Mouse (Mus musculus): ENCODE data around the gene B4galt1. TPM values are rescaled to one million over a fixed set of nuclear protein-coding genes. Genes with fewer than 3 reads are reported as not detected.

B4galt1 gene
- polyA plus RNA-seq, 1 experiment from 2014 or later, result 26.6 TPM

DNA sequence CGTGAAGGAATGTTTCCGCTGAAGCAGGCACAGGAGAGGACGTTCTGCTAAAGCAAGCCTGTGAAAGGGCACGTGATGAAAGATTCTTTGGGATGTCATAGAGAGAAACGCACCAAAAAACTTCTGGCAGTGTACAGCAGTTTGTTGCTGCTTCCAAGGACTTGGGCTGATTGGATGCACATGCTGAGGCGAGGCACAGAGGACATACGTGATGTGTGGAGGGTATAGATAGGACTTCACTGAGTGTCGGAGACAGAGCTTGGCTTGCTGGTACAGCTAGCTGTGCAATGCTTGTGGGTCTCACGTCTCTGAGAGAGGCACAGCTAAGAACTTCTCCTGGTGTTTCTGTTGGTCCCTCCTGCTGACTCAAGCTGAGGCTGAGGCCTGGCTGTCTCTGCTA, 25.9 kb downstream of the B4galt1 start:
- H3K4me2 ChIP-seq (ENCODE audit: low read depth, low read length), result no peak overlapping the region
- no peak for ATAC-seq
- no peaks in the 10 kb centered on the region for H3K9me3 ChIP-seq (ENCODE audit: control insufficient read depth, low read length)
- H3K36me3 ChIP-seq (ENCODE audit: control insufficient read depth, insufficient read depth, low read length), result no peaks in the 10 kb centered on the region
- H3K4me1 ChIP-seq (ENCODE audit: control insufficient read depth, insufficient read depth, low read length), result no peaks in the 10 kb centered on the region
- H3K27ac ChIP-seq (ENCODE audit: low read length), result no peak overlapping the region
- H3K27me3 ChIP-seq (replicated peaks; ENCODE audit: control insufficient read depth, insufficient read depth, low read length), result no peaks in the 10 kb centered on the region
- 90% methylated on average over 9 of the region's 9 CpGs for WGBS
- H3K4me3 ChIP-seq (ENCODE audit: low read length), result no peak overlapping the region
- no peak overlapping the region for H3K9ac ChIP-seq (ENCODE audit: low read depth, low read length)

DNA sequence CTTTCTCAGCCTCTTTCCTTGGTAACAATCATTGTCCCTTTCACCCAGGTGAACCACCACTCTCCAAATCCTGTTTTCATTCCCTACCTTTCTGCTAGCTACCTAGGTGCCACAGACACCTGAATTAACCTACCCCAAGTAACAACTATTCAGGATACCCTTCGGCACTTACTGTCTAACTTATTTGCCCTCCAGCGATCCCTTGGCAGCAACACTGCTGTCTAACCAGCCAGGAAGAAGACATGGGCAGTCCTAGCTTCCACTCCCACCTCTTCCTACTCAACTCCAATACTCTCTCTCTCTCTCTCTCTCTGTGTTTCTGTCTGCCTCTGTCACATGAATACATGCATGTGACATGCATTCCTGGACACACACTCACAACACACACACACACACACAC, 27.0 kb downstream of the B4galt1 start:
- no peaks in the 10 kb centered on the region for H3K27me3 ChIP-seq (replicated peaks; ENCODE audit: control insufficient read depth, insufficient read depth, low read length)
- WGBS, result 95% methylated on average over 2 of the region's 2 CpGs
- H3K4me3 ChIP-seq (ENCODE audit: low read length), result no peak overlapping the region
- no peaks in the 10 kb centered on the region for H3K4me1 ChIP-seq (ENCODE audit: control insufficient read depth, insufficient read depth, low read length)
- no peak overlapping the region for H3K9ac ChIP-seq (ENCODE audit: low read depth, low read length)
- H3K4me2 ChIP-seq (ENCODE audit: low read depth, low read length), result no peak overlapping the region
- no peak overlapping the region for H3K27ac ChIP-seq (ENCODE audit: low read length)
- no peaks in the 10 kb centered on the region for H3K36me3 ChIP-seq (ENCODE audit: control insufficient read depth, insufficient read depth, low read length)
- no peak for ATAC-seq
- H3K9me3 ChIP-seq (ENCODE audit: control insufficient read depth, low read length), result no peaks in the 10 kb centered on the region

DNA sequence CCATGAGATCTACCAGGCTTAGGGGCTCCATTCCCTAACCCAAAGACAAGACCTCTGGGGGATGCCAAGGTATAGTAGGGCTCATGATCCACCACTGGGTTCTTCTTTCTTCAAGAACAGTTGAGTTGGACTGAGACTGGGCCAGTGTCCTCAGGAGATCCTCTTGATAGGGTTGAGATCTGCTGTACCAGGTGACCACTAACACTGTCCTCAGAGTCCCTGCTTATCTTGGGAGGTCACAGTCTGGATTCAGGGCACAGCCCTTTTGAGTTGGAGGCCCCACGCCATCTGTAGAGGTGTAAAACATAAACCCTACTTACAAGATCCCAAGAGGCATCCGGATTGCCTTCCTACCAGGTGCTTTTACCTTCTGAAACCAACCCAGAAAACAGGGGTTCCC, 27.8 kb downstream of the B4galt1 start:
- no peak overlapping the region for H3K4me3 ChIP-seq (ENCODE audit: low read length)
- ATAC-seq, result no peak
- WGBS, result 90% methylated on average over 2 of the region's 2 CpGs
- H3K4me2 ChIP-seq (ENCODE audit: low read depth, low read length), result no peak overlapping the region
- H3K27me3 ChIP-seq (replicated peaks; ENCODE audit: control insufficient read depth, insufficient read depth, low read length), result no peaks in the 10 kb centered on the region
- no peaks in the 10 kb centered on the region for H3K9me3 ChIP-seq (ENCODE audit: control insufficient read depth, low read length)
- no peak overlapping the region for H3K27ac ChIP-seq (ENCODE audit: low read length)
- H3K9ac ChIP-seq (ENCODE audit: low read depth, low read length), result no peak overlapping the region
- H3K4me1 ChIP-seq (ENCODE audit: control insufficient read depth, insufficient read depth, low read length), result no peaks in the 10 kb centered on the region
- no peaks in the 10 kb centered on the region for H3K36me3 ChIP-seq (ENCODE audit: control insufficient read depth, insufficient read depth, low read length)

DNA sequence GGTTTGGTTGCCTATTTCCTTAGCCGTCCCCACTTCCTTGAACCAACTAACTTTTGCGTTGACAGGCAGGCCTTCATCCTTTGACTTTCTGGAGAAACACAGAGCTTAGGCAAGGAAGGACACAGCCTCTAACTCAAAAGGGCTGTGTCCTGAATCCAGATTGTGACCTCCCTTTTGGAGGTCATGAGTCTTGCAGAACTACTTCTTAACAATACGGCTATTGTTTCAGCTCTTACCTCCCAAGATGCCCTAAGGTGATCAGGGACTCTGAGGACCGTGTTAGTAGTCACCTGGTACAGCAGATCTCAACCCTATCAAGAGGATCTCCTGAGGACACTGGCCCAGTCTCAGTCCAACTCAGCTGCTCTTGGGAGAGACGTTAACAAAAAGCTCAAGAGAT, 28.7 kb downstream of the B4galt1 start:
- H3K36me3 ChIP-seq (ENCODE audit: control insufficient read depth, insufficient read depth, low read length), result no peaks in the 10 kb centered on the region
- ATAC-seq, result no peak
- no peak overlapping the region for H3K27ac ChIP-seq (ENCODE audit: low read length)
- H3K4me1 ChIP-seq (ENCODE audit: control insufficient read depth, insufficient read depth, low read length), result no peaks in the 10 kb centered on the region
- H3K9ac ChIP-seq (ENCODE audit: low read depth, low read length), result no peak overlapping the region
- H3K9me3 ChIP-seq (ENCODE audit: control insufficient read depth, low read length), result no peaks in the 10 kb centered on the region
- no peak overlapping the region for H3K4me3 ChIP-seq (ENCODE audit: low read length)
- 73% methylated on average over 5 of the region's 5 CpGs for WGBS
- no peak overlapping the region for H3K4me2 ChIP-seq (ENCODE audit: low read depth, low read length)
- H3K27me3 ChIP-seq (replicated peaks; ENCODE audit: control insufficient read depth, insufficient read depth, low read length), result no peaks in the 10 kb centered on the region

DNA sequence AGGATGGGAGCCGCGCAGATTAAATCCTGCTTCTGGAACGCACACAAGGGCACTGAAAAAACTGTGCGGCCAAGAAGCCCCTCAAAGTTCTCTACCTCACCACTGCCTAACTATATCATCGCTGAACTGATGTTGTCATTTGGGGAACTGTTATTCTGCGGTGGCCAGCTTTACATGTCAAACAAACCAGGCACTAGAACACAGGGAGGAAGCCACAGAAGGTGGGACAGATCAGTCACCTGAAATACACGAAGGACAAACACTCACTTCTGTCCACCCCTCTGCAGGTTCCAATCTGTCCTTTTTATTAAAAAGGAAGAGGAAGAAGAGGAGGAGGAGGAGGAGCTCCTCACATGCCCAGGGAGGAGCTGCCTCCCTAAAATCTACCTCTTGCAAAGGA, 29.3 kb downstream of the B4galt1 start:
- Histone ChIP-seq H3K4me3 (ENCODE audit: low read length) (no peak overlapping the region), H3K36me3 (ENCODE audit: control insufficient read depth, insufficient read depth, low read length) (no peaks in the 10 kb centered on the region)
- WGBS, result 90% methylated on average over 7 of the region's 7 CpGs

DNA sequence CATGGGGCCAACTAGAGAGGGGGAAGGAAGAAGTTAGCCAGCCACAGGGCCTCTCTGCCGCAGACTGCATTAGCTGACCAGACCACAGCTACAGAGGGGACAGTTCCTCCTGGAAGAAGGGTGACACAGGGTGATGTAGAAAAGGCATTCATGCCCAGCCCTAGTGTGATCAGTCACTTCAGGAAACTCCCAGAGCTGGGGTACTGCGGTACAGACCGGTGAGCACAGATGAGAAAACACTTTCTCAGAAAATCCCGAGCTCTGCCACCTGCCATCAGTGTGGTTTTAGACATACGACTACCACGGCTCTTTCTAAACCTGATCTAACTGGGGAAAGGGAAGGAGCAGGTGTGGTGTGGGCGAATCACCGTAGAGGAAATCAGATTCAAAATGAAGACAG, 30.1 kb downstream of the B4galt1 start:
- WGBS, result 85% methylated on average over 8 of the region's 8 CpGs
- ATAC-seq, result no peak
- no peaks in the 10 kb centered on the region for H3K9me3 ChIP-seq (ENCODE audit: control insufficient read depth, low read length)
- H3K4me3 ChIP-seq (ENCODE audit: low read length), result no peak overlapping the region
- H3K36me3 ChIP-seq (ENCODE audit: control insufficient read depth, insufficient read depth, low read length), result no peaks in the 10 kb centered on the region
- no peak overlapping the region for H3K27ac ChIP-seq (ENCODE audit: low read length)
- H3K4me1 ChIP-seq (ENCODE audit: control insufficient read depth, insufficient read depth, low read length), result no peaks in the 10 kb centered on the region
- H3K4me2 ChIP-seq (ENCODE audit: low read depth, low read length), result no peak overlapping the region
- no peaks in the 10 kb centered on the region for H3K27me3 ChIP-seq (replicated peaks; ENCODE audit: control insufficient read depth, insufficient read depth, low read length)
- no peak overlapping the region for H3K9ac ChIP-seq (ENCODE audit: low read depth, low read length)

More for the DNA sequence above, 29.3 kb downstream of the B4galt1 start:
- H3K9me3 ChIP-seq (ENCODE audit: control insufficient read depth, low read length), result no peaks in the 10 kb centered on the region
- H3K4me2 ChIP-seq (ENCODE audit: low read depth, low read length), result no peak overlapping the region
- no peak for ATAC-seq
- H3K9ac ChIP-seq (ENCODE audit: low read depth, low read length), result no peak overlapping the region
- no peaks in the 10 kb centered on the region for H3K27me3 ChIP-seq (replicated peaks; ENCODE audit: control insufficient read depth, insufficient read depth, low read length)
- no peak overlapping the region for H3K27ac ChIP-seq (ENCODE audit: low read length)
- H3K4me1 ChIP-seq (ENCODE audit: control insufficient read depth, insufficient read depth, low read length), result no peaks in the 10 kb centered on the region

DNA sequence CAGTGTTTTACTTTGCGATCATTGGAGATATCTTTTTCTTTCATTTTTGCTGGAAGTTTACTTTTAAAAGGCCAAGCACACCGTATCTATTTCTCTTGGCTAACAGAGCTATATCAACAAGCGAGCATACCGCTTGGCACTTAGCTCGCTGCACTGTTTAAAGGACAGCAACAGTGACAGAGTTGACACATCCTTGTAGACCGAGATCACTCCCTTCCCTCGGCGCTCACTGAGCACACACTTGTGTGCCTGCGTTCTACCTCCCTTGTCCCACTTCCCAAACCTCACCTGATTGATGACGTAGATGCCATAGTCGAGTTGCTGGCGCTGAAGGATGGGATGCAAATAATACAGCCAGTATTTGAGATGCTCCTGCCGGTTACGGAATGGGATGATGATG, 30.7 kb downstream of the B4galt1 start:
- Histone ChIP-seq H3K36me3 (ENCODE audit: control insufficient read depth, insufficient read depth, low read length) (no peaks in the 10 kb centered on the region), H3K4me1 (ENCODE audit: control insufficient read depth, insufficient read depth, low read length) (no peaks in the 10 kb centered on the region), H3K27ac (ENCODE audit: low read length) (no peak overlapping the region), H3K4me2 (ENCODE audit: low read depth, low read length) (no peak overlapping the region), H3K9ac (ENCODE audit: low read depth, low read length) (no peak overlapping the region), H3K27me3 (replicated peaks; ENCODE audit: control insufficient read depth, insufficient read depth, low read length) (no peaks in the 10 kb centered on the region), H3K9me3 (ENCODE audit: control insufficient read depth, low read length) (no peaks in the 10 kb centered on the region), H3K4me3 (ENCODE audit: low read length) (no peak overlapping the region)
- 83% methylated on average over 14 of the region's 14 CpGs for WGBS
- ATAC-seq, result no peak

DNA sequence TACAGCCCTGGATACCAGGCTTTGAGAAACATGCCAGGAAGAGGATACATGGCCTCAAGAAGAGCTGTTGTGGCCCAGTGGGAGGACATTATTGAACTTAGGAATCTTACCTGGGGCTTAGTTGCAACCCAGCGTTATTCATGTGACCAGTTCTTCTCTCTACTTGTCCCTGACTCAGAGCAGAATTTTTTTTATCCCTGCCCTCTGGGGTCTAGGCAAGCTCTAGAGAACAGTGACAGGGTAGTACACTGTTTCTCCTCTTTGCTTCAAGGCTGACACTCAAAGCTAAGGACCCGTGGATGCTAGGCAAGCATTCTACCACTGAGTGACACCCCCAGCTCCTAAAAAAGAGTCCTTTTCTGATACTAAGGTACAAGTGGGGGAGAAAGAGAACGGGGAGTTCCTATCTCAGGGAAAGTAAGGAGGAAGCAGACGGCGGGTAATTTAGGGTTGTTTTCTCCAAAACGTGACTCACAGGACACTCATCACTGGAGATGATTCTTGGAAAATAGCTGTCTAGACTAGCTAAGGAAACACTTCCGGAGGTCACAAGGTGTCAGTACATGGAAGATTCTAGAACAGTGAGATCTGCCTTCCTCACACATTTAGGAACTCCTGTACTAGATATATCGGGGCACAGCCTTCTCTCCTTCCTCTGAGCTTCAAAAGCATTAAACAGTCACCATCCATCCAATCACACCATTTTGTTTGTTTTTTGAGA, 32.3 kb downstream of the B4galt1 start:
- no peaks in the 10 kb centered on the region for H3K27me3 ChIP-seq (replicated peaks; ENCODE audit: control insufficient read depth, insufficient read depth, low read length)
- no peaks in the 10 kb centered on the region for H3K36me3 ChIP-seq (ENCODE audit: control insufficient read depth, insufficient read depth, low read length)
- WGBS, result 87% methylated on average over 8 of the region's 8 CpGs
- H3K9ac ChIP-seq (ENCODE audit: low read depth, low read length), result no peak overlapping the region
- H3K4me1 ChIP-seq (ENCODE audit: control insufficient read depth, insufficient read depth, low read length), result no peaks in the 10 kb centered on the region
- H3K4me2 ChIP-seq (ENCODE audit: low read depth, low read length), result no peak overlapping the region
- no peak overlapping the region for H3K4me3 ChIP-seq (ENCODE audit: low read length)
- no peaks in the 10 kb centered on the region for H3K9me3 ChIP-seq (ENCODE audit: control insufficient read depth, low read length)
- no peak for ATAC-seq
- H3K27ac ChIP-seq (ENCODE audit: low read length), result no peak overlapping the region

DNA sequence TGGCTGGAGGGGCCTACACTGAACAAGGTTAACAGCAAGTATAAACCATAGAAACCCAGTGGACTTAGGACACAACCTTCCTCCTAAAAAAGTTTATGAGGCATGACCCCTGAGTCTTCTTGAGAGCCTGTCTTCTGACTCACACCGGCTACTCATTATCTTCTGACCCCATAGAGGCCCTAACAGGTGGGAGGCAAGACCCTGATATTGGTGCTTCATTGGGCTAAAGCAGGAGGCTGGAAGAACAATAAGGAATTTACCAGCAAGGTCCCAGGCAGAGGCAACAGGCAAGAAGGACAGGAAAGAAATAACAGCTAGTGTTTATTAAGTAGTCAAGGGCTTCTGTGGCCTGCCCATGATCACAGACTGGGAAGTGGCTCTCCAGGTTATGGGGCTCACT, 32.9 kb downstream of the B4galt1 start:
- no peak overlapping the region for H3K9ac ChIP-seq (ENCODE audit: low read depth, low read length)
- H3K4me1 ChIP-seq (ENCODE audit: control insufficient read depth, insufficient read depth, low read length), result no peaks in the 10 kb centered on the region
- 84% methylated on average over 1 of the region's 1 CpGs for WGBS
- no peak overlapping the region for H3K27ac ChIP-seq (ENCODE audit: low read length)
- no peaks in the 10 kb centered on the region for H3K9me3 ChIP-seq (ENCODE audit: control insufficient read depth, low read length)
- no peak overlapping the region for H3K4me2 ChIP-seq (ENCODE audit: low read depth, low read length)
- no peak for ATAC-seq
- no peak overlapping the region for H3K4me3 ChIP-seq (ENCODE audit: low read length)
- H3K27me3 ChIP-seq (replicated peaks; ENCODE audit: control insufficient read depth, insufficient read depth, low read length), result no peaks in the 10 kb centered on the region
- no peaks in the 10 kb centered on the region for H3K36me3 ChIP-seq (ENCODE audit: control insufficient read depth, insufficient read depth, low read length)

DNA sequence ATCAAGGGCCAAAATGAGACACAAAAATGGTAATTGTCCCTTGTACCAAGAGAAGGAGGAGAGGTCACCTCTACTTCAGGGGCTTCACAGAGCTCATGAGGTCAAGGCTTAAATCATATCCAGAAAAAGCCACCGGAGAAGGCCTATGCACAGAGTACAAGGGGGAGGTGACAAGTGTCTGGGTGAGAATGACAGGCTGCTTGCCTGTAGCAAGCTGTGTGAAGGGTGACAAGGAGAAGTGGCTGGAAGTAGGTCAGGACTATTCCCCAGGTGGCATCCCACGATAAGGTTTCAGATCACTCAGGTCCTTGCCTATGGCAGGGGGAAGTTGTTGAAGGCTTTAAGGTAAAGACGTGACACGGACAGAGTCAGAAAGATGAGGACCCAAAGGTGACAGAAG, 33.8 kb downstream of the B4galt1 start:
- WGBS, result 91% methylated on average over 4 of the region's 4 CpGs
- H3K36me3 ChIP-seq (ENCODE audit: control insufficient read depth, insufficient read depth, low read length), result no peaks in the 10 kb centered on the region
- ATAC-seq, result no peak

More for the DNA sequence above, 33.8 kb downstream of the B4galt1 start:
- no peak overlapping the region for H3K4me3 ChIP-seq (ENCODE audit: low read length)
- no peak overlapping the region for H3K4me2 ChIP-seq (ENCODE audit: low read depth, low read length)
- H3K27ac ChIP-seq (ENCODE audit: low read length), result no peak overlapping the region
- H3K9ac ChIP-seq (ENCODE audit: low read depth, low read length), result no peak overlapping the region
- no peaks in the 10 kb centered on the region for H3K9me3 ChIP-seq (ENCODE audit: control insufficient read depth, low read length)
- no peaks in the 10 kb centered on the region for H3K27me3 ChIP-seq (replicated peaks; ENCODE audit: control insufficient read depth, insufficient read depth, low read length)
- no peaks in the 10 kb centered on the region for H3K4me1 ChIP-seq (ENCODE audit: control insufficient read depth, insufficient read depth, low read length)
